Mouse (Mus musculus): ENCODE data around the gene Zfand2a. TPM values are rescaled to one million over a fixed set of nuclear protein-coding genes. Genes with fewer than 3 reads are reported as not detected.

Gene Zfand2a
- total and polyA plus RNA-seq, 3 experiments = 12.0 to 16.7 (median 14.0) TPM

GRCm38 (mm10) chr5:139460384-139461067 is 23.8 kb downstream of the Zfand2a start, which contains the start of gene 3110082I17Rik:
Gene 3110082I17Rik, minus strand, starts transcription at chr5:139460527.
- Histone ChIP-seq H3K4me1 (ENCODE audit: control insufficient read depth, insufficient read depth, low read length) (no peaks in the 10 kb centered on the region), H3K9ac (ENCODE audit: low read depth, low read length) (peak within 1 kb of the TSS; percentile 66), H3K36me3 (ENCODE audit: control insufficient read depth, insufficient read depth, low read length) (no peaks in the 10 kb centered on the region), H3K27me3 (ENCODE audit: control insufficient read depth, insufficient read depth, low read length) (no peaks in the 10 kb centered on the region), H3K27ac (no peak within 1 kb of the TSS), H3K4me3 (peak within 1 kb of the TSS; percentile 77), H3K79me2 (replicated peaks; ENCODE audit: control insufficient read depth, insufficient read depth, low read length) (no peaks in the 10 kb centered on the region)
- peak; percentile 97 to 99 for DNase-seq
- intact Hi-C loops (cut with DNase I) = loop anchor here (1.0 to 5.0 kb wide), 2 partner anchors 24 to 53 kb away; partner anchors contain the start of genes C130050O18Rik and Zfand2a
- WGBS = 4% methylated on average over 42 of the region's 42 CpGs
- TF ChIP-seq POLR2A (IDR thresholded peaks at IDR 0.05; ENCODE audit: insufficient read depth, low read depth, low read length) = 0 out of 2 replicates have a peak, but pooled peaks have one; percentile 22
- no peak for TF ChIP-seq CTCF (IDR thresholded peaks at IDR 0.05)
- TF ChIP-seq EP300 (IDR thresholded peaks at IDR 0.05; ENCODE audit: insufficient read depth, low read depth, low read length) = peak; percentile 71; the same call in 1 of the 2 replicates

- intact Hi-C loops (cut with DNase I) = loop anchor here (1.0 to 5.0 kb wide), 2 partner anchors 24 to 53 kb away; partner anchors contain the start of genes C130050O18Rik and Zfand2a
- H3K9ac ChIP-seq (ENCODE audit: low read depth, low read length) = peak overlapping the region; percentile 66
- no peaks in the 10 kb centered on the region for H3K79me2 ChIP-seq (replicated peaks; ENCODE audit: control insufficient read depth, insufficient read depth, low read length)
- TF ChIP-seq EP300 (IDR thresholded peaks at IDR 0.05; ENCODE audit: insufficient read depth, low read depth, low read length) = no peak
- no peak for TF ChIP-seq POLR2A (IDR thresholded peaks at IDR 0.05; ENCODE audit: insufficient read depth, low read depth, low read length)
- TF ChIP-seq CTCF (IDR thresholded peaks at IDR 0.05) = no peak
- H3K27ac ChIP-seq = no peak overlapping the region
- no peaks in the 10 kb centered on the region for H3K27me3 ChIP-seq (ENCODE audit: control insufficient read depth, insufficient read depth, low read length)
- no peaks in the 10 kb centered on the region for H3K4me1 ChIP-seq (ENCODE audit: control insufficient read depth, insufficient read depth, low read length)
- H3K36me3 ChIP-seq (ENCODE audit: control insufficient read depth, insufficient read depth, low read length) = no peaks in the 10 kb centered on the region
- peak overlapping the region; percentile 77 for H3K4me3 ChIP-seq
- 5% methylated on average over 10 of the region's 10 CpGs for WGBS
- DNase-seq = no peak
Observed at GRCm38 (mm10) chr5:139459938-139460337, 24.4 kb downstream of the Zfand2a start.

- no peaks in the 10 kb centered on the region for H3K4me1 ChIP-seq (ENCODE audit: control insufficient read depth, insufficient read depth, low read length)
- WGBS = 82% methylated on average over 8 of the region's 8 CpGs
- H3K4me3 ChIP-seq = no peak overlapping the region
- H3K27ac ChIP-seq = no peak overlapping the region
- H3K79me2 ChIP-seq (replicated peaks; ENCODE audit: control insufficient read depth, insufficient read depth, low read length) = no peaks in the 10 kb centered on the region
- intact Hi-C loops (cut with DNase I) = no loop called here
- H3K9ac ChIP-seq (ENCODE audit: low read depth, low read length) = no peak overlapping the region
- no peaks in the 10 kb centered on the region for H3K27me3 ChIP-seq (ENCODE audit: control insufficient read depth, insufficient read depth, low read length)
- no peaks in the 10 kb centered on the region for H3K36me3 ChIP-seq (ENCODE audit: control insufficient read depth, insufficient read depth, low read length)
- TF ChIP-seq POLR2A (IDR thresholded peaks at IDR 0.05; ENCODE audit: insufficient read depth, low read depth, low read length) (no peak), CTCF (IDR thresholded peaks at IDR 0.05) (no peak), EP300 (IDR thresholded peaks at IDR 0.05; ENCODE audit: insufficient read depth, low read depth, low read length) (no peak)
- DNase-seq = no peak
Observed at GRCm38 (mm10) chr5:139457241-139457640, 27.1 kb downstream of the Zfand2a start.

GRCm38 (mm10) chr5:139455166-139455565 is 29.2 kb downstream of the Zfand2a start:
- Histone ChIP-seq H3K36me3 (ENCODE audit: control insufficient read depth, insufficient read depth, low read length) (no peaks in the 10 kb centered on the region), H3K4me3 (no peak overlapping the region), H3K27me3 (ENCODE audit: control insufficient read depth, insufficient read depth, low read length) (no peaks in the 10 kb centered on the region), H3K9ac (ENCODE audit: low read depth, low read length) (no peak overlapping the region), H3K27ac (no peak overlapping the region; the same call in 1 of the 2 replicates), H3K79me2 (replicated peaks; ENCODE audit: control insufficient read depth, insufficient read depth, low read length) (no peaks in the 10 kb centered on the region), H3K4me1 (ENCODE audit: control insufficient read depth, insufficient read depth, low read length) (no peaks in the 10 kb centered on the region)
- intact Hi-C loops (cut with DNase I) = no loop called here
- DNase-seq = no peak
- 81% methylated on average over 12 of the region's 12 CpGs for WGBS
- TF ChIP-seq EP300 (IDR thresholded peaks at IDR 0.05; ENCODE audit: insufficient read depth, low read depth, low read length) = no peak
- no peak for TF ChIP-seq CTCF (IDR thresholded peaks at IDR 0.05)
- TF ChIP-seq POLR2A (IDR thresholded peaks at IDR 0.05; ENCODE audit: insufficient read depth, low read depth, low read length) = no peak

- intact Hi-C loops (cut with DNase I) = no loop called here
- no peak overlapping the region for H3K9ac ChIP-seq (ENCODE audit: low read depth, low read length)
Observed at GRCm38 (mm10) chr5:139453031-139453430, 31.3 kb downstream of the Zfand2a start.

GRCm38 (mm10) chr5:139449926-139450325 is 34.4 kb downstream of the Zfand2a start:
- TF ChIP-seq CTCF (IDR thresholded peaks at IDR 0.05) (no peak), EP300 (IDR thresholded peaks at IDR 0.05; ENCODE audit: insufficient read depth, low read depth, low read length) (no peak), POLR2A (IDR thresholded peaks at IDR 0.05; ENCODE audit: insufficient read depth, low read depth, low read length) (no peak)
- Histone ChIP-seq H3K9ac (ENCODE audit: low read depth, low read length) (no peak overlapping the region), H3K27ac (no peak overlapping the region), H3K4me3 (no peak overlapping the region), H3K36me3 (ENCODE audit: control insufficient read depth, insufficient read depth, low read length) (no peaks in the 10 kb centered on the region), H3K79me2 (replicated peaks; ENCODE audit: control insufficient read depth, insufficient read depth, low read length) (no peaks in the 10 kb centered on the region), H3K4me1 (ENCODE audit: control insufficient read depth, insufficient read depth, low read length) (no peaks in the 10 kb centered on the region), H3K27me3 (ENCODE audit: control insufficient read depth, insufficient read depth, low read length) (no peaks in the 10 kb centered on the region)
- intact Hi-C loops (cut with DNase I) = no loop called here
- WGBS = 56% methylated on average over 4 of the region's 4 CpGs
- no peak for DNase-seq

More at GRCm38 (mm10) chr5:139453031-139453430, 31.3 kb downstream of the Zfand2a start:
- DNase-seq = peak in 1 of 2 experiments; percentile 35
- no peaks in the 10 kb centered on the region for H3K36me3 ChIP-seq (ENCODE audit: control insufficient read depth, insufficient read depth, low read length)
- peak overlapping the region; percentile 52 for H3K27ac ChIP-seq
- WGBS = 80% methylated on average over 10 of the region's 10 CpGs
- no peaks in the 10 kb centered on the region for H3K27me3 ChIP-seq (ENCODE audit: control insufficient read depth, insufficient read depth, low read length)
- no peak overlapping the region for H3K4me3 ChIP-seq
- H3K4me1 ChIP-seq (ENCODE audit: control insufficient read depth, insufficient read depth, low read length) = no peaks in the 10 kb centered on the region
- TF ChIP-seq CTCF (IDR thresholded peaks at IDR 0.05) (no peak), EP300 (IDR thresholded peaks at IDR 0.05; ENCODE audit: insufficient read depth, low read depth, low read length) (no peak), POLR2A (IDR thresholded peaks at IDR 0.05; ENCODE audit: insufficient read depth, low read depth, low read length) (no peak)
- H3K79me2 ChIP-seq (replicated peaks; ENCODE audit: control insufficient read depth, insufficient read depth, low read length) = no peaks in the 10 kb centered on the region

Measured in heart, adult 2 months (tissue).